ENCODE assay signal across 4 mouse cellular contexts in the genomic region with DNA sequence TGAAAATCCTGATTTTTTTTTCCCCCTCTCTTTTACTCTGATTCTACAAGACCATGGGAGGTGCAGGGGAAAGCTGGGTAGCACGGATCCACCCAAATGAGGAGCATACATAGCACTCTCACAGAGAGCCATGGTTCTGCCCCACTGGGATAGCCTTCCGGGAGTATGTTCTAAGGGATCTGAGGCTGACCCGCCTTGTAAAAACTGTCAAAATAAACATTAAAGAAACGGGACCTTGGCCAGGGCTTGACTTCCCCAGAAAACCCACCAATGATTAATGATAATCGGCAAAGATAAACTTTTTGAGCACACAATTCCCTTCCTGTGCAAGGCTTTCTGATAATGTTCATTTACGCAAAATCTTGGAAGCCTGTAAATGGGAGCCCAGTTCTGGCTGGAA. TPM values are rescaled to one million over a fixed set of nuclear protein-coding genes. Genes with fewer than 3 reads are reported as not detected.
"Had no signal": no experiment of that assay in that cellular context is flagged by ENCODE, and none has a peak within 500 bp of the region (broad histone marks: within the 10 kb centered on the region; RNA-seq: fewer than 3 reads in every experiment).

No protein-coding gene starts in this region.

RNA-seq across cellular contexts. Expression of a gene that starts 1.7 kb away (rescaled TPM):
- polyA plus RNA-seq: limb, embryonic 13.5 days; liver, adult 2 months; myocyte; neural tube, embryonic 11.5 days had no signal
